Mouse (Mus musculus): ENCODE results near the gene Wipf3.

Gene Wipf3

GRCm38 (mm10) chr6:54475926-54476667, 46.7 kb downstream of the Wipf3 start:
- peak; percentile 95 for DNase-seq (ENCODE audit: low read depth, low spot score)

- peak; percentile 88 for DNase-seq (ENCODE audit: low read depth, low spot score)
Measured at GRCm38 (mm10) chr6:54478646-54479324, 49.4 kb downstream of the Wipf3 start.

- no peak for DNase-seq (ENCODE audit: low read depth, low spot score)
Measured at GRCm38 (mm10) chr6:54481390-54482112, 52.1 kb downstream of the Wipf3 start.

GRCm38 (mm10) chr6:54485000-54485399, 55.6 kb downstream of the Wipf3 start:
- DNase-seq (ENCODE audit: low read depth, low spot score), result no peak

GRCm38 (mm10) chr6:54485435-54485901, 56.1 kb downstream of the Wipf3 start:
- no peak for DNase-seq (ENCODE audit: low read depth, low spot score)

- DNase-seq (ENCODE audit: low read depth, low spot score), result no peak
Measured at GRCm38 (mm10) chr6:54485973-54486569, 56.7 kb downstream of the Wipf3 start.

GRCm38 (mm10) chr6:54491074-54491473, 61.7 kb downstream of the Wipf3 start:
- DNase-seq (ENCODE audit: low read depth, low spot score), result no peak

GRCm38 (mm10) chr6:54494097-54494496, 64.7 kb downstream of the Wipf3 start:
- DNase-seq (ENCODE audit: low read depth, low spot score), result no peak

- DNase-seq (ENCODE audit: low read depth, low spot score), result no peak
Measured at GRCm38 (mm10) chr6:54494612-54495398, 65.4 kb downstream of the Wipf3 start.

GRCm38 (mm10) chr6:54496214-54496613, 66.8 kb downstream of the Wipf3 start:
- peak; percentile 58 for DNase-seq (ENCODE audit: low read depth, low spot score)

GRCm38 (mm10) chr6:54502661-54503115, 73.3 kb downstream of the Wipf3 start:
- no peak for DNase-seq (ENCODE audit: low read depth, low spot score)

GRCm38 (mm10) chr6:54506318-54506717, 76.9 kb downstream of the Wipf3 start:
- peak; percentile 70 for DNase-seq (ENCODE audit: low read depth, low spot score)

GRCm38 (mm10) chr6:54507002-54507401, 77.6 kb downstream of the Wipf3 start:
- peak; percentile 91 for DNase-seq (ENCODE audit: low read depth, low spot score)

- DNase-seq (ENCODE audit: low read depth, low spot score), result no peak
Measured at GRCm38 (mm10) chr6:54507808-54508207, 78.4 kb downstream of the Wipf3 start.

- no peak for DNase-seq (ENCODE audit: low read depth, low spot score)
Measured at GRCm38 (mm10) chr6:54508256-54508793, 78.9 kb downstream of the Wipf3 start.

- no peak for DNase-seq (ENCODE audit: low read depth, low spot score)
Measured at GRCm38 (mm10) chr6:54509264-54509663, 79.9 kb downstream of the Wipf3 start.

- DNase-seq (ENCODE audit: low read depth, low spot score), result no peak
Measured at GRCm38 (mm10) chr6:54512256-54512655, 82.9 kb downstream of the Wipf3 start.

- DNase-seq (ENCODE audit: low read depth, low spot score), result no peak
Measured at GRCm38 (mm10) chr6:54516512-54517134, 87.2 kb downstream of the Wipf3 start.

- DNase-seq (ENCODE audit: low read depth, low spot score), result peak; percentile 93
Measured at GRCm38 (mm10) chr6:54518758-54519157, 89.4 kb downstream of the Wipf3 start.

GRCm38 (mm10) chr6:54528666-54529065, 99.3 kb downstream of the Wipf3 start:
- no peak for DNase-seq (ENCODE audit: low read depth, low spot score)

All from brain, adult 2 months (tissue).